Mouse (Mus musculus) ES-E14 (cell line): ENCODE results near the gene Ddah2.

Source experiments
- CHD2 ChIP-seq: IDR thresholded peaks from 2 replicates; pipeline ENCODE4 v1.6.1; 2014; ENCODE audit warnings: mild to moderate bottlenecking, low read depth, low read length, inconsistent platforms
- HCFC1 ChIP-seq: IDR thresholded peaks from 2 replicates; pipeline ENCODE4 v1.6.1; 2012; ENCODE audit warnings: low read length, inconsistent platforms, borderline replicate concordance; ENCODE audit not compliant: insufficient read depth
- ZC3H11A ChIP-seq: IDR thresholded peaks from 2 replicates; pipeline ENCODE4 v1.6.1; 2012; ENCODE audit warnings: low read depth, mild to moderate bottlenecking, inconsistent platforms, low read length, borderline replicate concordance
- ZNF384 ChIP-seq: IDR thresholded peaks from 2 replicates; pipeline ENCODE4 v1.6.1; 2012; ENCODE audit warnings: low read depth, low read length, inconsistent platforms

- no peak for TF ChIP-seq CHD2
- no peak for TF ChIP-seq HCFC1
- no peak for TF ChIP-seq ZC3H11A
- no peak for TF ChIP-seq ZNF384
Observed at GRCm38 (mm10) chr17:35047688-35048087, 11.1 kb upstream of the Ddah2 start.
